Mouse (Mus musculus): ENCODE results near the gene Runx1. TPM values are rescaled to one million over a fixed set of nuclear protein-coding genes. Genes with fewer than 3 reads are reported as not detected.

Gene Runx1
- polyA plus RNA-seq, 1 experiment, result 2.0 TPM

GRCm38 (mm10) chr16:92803076-92803580 lies 22.8 kb downstream of the Runx1 start:
- no peak for DNase-seq (ENCODE audit: low read depth, low spot score)
- 87% methylated on average over 7 of the region's 7 CpGs for WGBS

- 85% methylated on average over 12 of the region's 12 CpGs for whole genome bisulfite sequencing
- no peak for DNase-seq (ENCODE audit: low read depth, low spot score)
Observed at GRCm38 (mm10) chr16:92801567-92801966, 24.4 kb downstream of the Runx1 start.

GRCm38 (mm10) chr16:92800845-92801244 lies 25.1 kb downstream of the Runx1 start:
- WGBS, result 81% methylated on average over 5 of the region's 5 CpGs
- DNase-seq (ENCODE audit: low read depth, low spot score), result no peak

GRCm38 (mm10) chr16:92799940-92800339 lies 26.0 kb downstream of the Runx1 start:
- WGBS, result 92% methylated on average over 7 of the region's 7 CpGs
- DNase-seq (ENCODE audit: low read depth, low spot score), result no peak

GRCm38 (mm10) chr16:92794197-92794596 lies 31.8 kb downstream of the Runx1 start:
- 55% methylated on average over 6 of the region's 6 CpGs for WGBS
- DNase-seq (ENCODE audit: low read depth, low spot score), result no peak

- WGBS, result 85% methylated on average over 8 of the region's 8 CpGs
- no peak for DNase-seq (ENCODE audit: low read depth, low spot score)
Observed at GRCm38 (mm10) chr16:92793741-92794140, 32.2 kb downstream of the Runx1 start.

- 93% methylated on average over 4 of the region's 4 CpGs for WGBS
- no peak for DNase-seq (ENCODE audit: low read depth, low spot score)
Observed at GRCm38 (mm10) chr16:92792905-92793304, 33.0 kb downstream of the Runx1 start.

- 65% methylated on average over 6 of the region's 6 CpGs for WGBS
- DNase-seq (ENCODE audit: low read depth, low spot score), result no peak
Observed at GRCm38 (mm10) chr16:92790601-92791000, 35.3 kb downstream of the Runx1 start.

- WGBS, result 85% methylated on average over 4 of the region's 4 CpGs
- DNase-seq (ENCODE audit: low read depth, low spot score), result no peak
Observed at GRCm38 (mm10) chr16:92789840-92790239, 36.1 kb downstream of the Runx1 start.

GRCm38 (mm10) chr16:92788446-92788845 lies 37.5 kb downstream of the Runx1 start:
- WGBS, result 82% methylated on average over 11 of the region's 11 CpGs
- no peak for DNase-seq (ENCODE audit: low read depth, low spot score)

GRCm38 (mm10) chr16:92786883-92787321 lies 39.0 kb downstream of the Runx1 start:
- WGBS, result 50% methylated on average over 5 of the region's 5 CpGs
- DNase-seq (ENCODE audit: low read depth, low spot score), result no peak

- DNase-seq (ENCODE audit: low read depth, low spot score), result no peak
- WGBS, result 61% methylated on average over 6 of the region's 6 CpGs
Observed at GRCm38 (mm10) chr16:92786276-92786882, 39.6 kb downstream of the Runx1 start.

- no peak for DNase-seq (ENCODE audit: low read depth, low spot score)
- 57% methylated on average over 7 of the region's 7 CpGs for WGBS
Observed at GRCm38 (mm10) chr16:92783651-92784131, 42.3 kb downstream of the Runx1 start.

- 73% methylated on average over 6 of the region's 6 CpGs for WGBS
- DNase-seq (ENCODE audit: low read depth, low spot score), result no peak
Observed at GRCm38 (mm10) chr16:92782408-92782807, 43.5 kb downstream of the Runx1 start.

- 53% methylated on average over 9 of the region's 9 CpGs for WGBS
- no peak for DNase-seq (ENCODE audit: low read depth, low spot score)
Observed at GRCm38 (mm10) chr16:92779896-92780435, 46.0 kb downstream of the Runx1 start.

- 96% methylated on average over 2 of the region's 2 CpGs for WGBS
- no peak for DNase-seq (ENCODE audit: low read depth, low spot score)
Observed at GRCm38 (mm10) chr16:92779175-92779574, 46.8 kb downstream of the Runx1 start.

GRCm38 (mm10) chr16:92778096-92778780 lies 47.7 kb downstream of the Runx1 start:
- no peak for DNase-seq (ENCODE audit: low read depth, low spot score)
- 74% methylated on average over 9 of the region's 9 CpGs for WGBS

GRCm38 (mm10) chr16:92767862-92768261 lies 58.1 kb downstream of the Runx1 start:
- WGBS, result 86% methylated on average over 4 of the region's 4 CpGs

GRCm38 (mm10) chr16:92767423-92767822 lies 58.5 kb downstream of the Runx1 start:
- DNase-seq (ENCODE audit: low read depth, low spot score), result no peak
- 88% methylated on average over 7 of the region's 7 CpGs for WGBS

More at GRCm38 (mm10) chr16:92767862-92768261, 58.1 kb downstream of the Runx1 start:
- DNase-seq (ENCODE audit: low read depth, low spot score), result no peak

- WGBS, result 77% methylated on average over 13 of the region's 13 CpGs
- no peak for DNase-seq (ENCODE audit: low read depth, low spot score)
Observed at GRCm38 (mm10) chr16:92764741-92765396, 61.1 kb downstream of the Runx1 start.

Measured in large intestine, adult 2 months (tissue).